Mouse (Mus musculus): ENCODE data around the gene Cacna1s.

The Cacna1s gene

GRCm38 (mm10) chr1:136052547-136052946 is at the start of gene Cacna1s:
Gene Cacna1s (plus strand): TSS chr1:136052750.
- peak; percentile 84 for DNase-seq (ENCODE audit: low read depth, low spot score)

GRCm38 (mm10) chr1:136006292-136006748 is 46.2 kb upstream of the Cacna1s start, which contains the start of gene Igfn1:
Gene Igfn1 (minus strand): TSS chr1:136006342.
- peak; percentile 74 for DNase-seq (ENCODE audit: low read depth, low spot score)

- peak; percentile 89 for DNase-seq (ENCODE audit: low read depth, low spot score)
Measured at GRCm38 (mm10) chr1:136007211-136008158, 45.1 kb upstream of the Cacna1s start, which contains the start of gene Tmem9. Gene Tmem9 (plus strand): TSS chr1:136008150.

GRCm38 (mm10) chr1:136008159-136008533 is 44.4 kb upstream of the Cacna1s start:
- no peak for DNase-seq (ENCODE audit: low read depth, low spot score)

DNA sequence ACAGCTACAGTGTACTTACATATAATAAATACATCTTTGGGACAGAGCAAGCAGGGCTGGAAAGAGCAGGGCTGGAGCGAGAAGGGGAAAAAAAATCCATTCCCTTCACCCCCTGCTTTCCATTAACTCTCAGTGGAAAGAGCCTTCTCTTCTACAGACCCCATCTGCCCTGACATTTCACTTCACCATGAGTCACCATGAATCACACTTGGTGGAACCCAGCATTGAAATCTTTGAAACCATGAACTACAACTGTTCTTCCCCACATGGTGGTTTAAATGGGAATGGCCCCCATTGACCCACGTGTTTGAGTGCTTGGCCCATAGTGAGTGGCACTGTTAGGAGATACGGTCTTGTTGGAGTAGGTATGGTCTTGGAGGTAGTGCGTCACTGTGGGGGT is 42.3 kb upstream of the Cacna1s start:
- no peak for DNase-seq (ENCODE audit: low read depth, low spot score)

DNA sequence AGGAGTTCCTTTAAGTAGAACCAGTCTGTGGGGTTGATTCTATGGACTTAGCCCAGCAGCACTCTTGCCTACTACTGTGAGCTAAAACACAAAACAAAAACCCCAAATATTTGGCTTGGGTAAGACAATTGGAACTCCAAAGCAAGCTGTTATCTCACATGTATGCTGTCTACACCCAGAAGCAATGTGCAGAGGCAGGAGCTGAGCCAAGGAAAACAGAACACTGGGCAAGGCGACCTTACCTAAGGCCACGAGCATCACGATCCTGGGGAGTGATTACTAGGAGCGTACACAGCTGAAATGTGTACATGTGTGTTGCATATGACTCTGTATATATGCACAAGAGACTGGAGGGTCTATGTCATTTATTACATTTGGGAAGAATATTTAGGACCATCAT is 39.0 kb upstream of the Cacna1s start:
- no peak for DNase-seq (ENCODE audit: low read depth, low spot score)

- DNase-seq (ENCODE audit: low read depth, low spot score): no peak
Measured at GRCm38 (mm10) chr1:136014796-136015502, 37.6 kb upstream of the Cacna1s start.

- DNase-seq (ENCODE audit: low read depth, low spot score): no peak
Measured at GRCm38 (mm10) chr1:136017307-136017706, 35.2 kb upstream of the Cacna1s start.

GRCm38 (mm10) chr1:136017907-136018313 is 34.6 kb upstream of the Cacna1s start:
- peak; percentile 91 for DNase-seq (ENCODE audit: low read depth, low spot score)

GRCm38 (mm10) chr1:136018390-136019189 is 34.0 kb upstream of the Cacna1s start:
- peak; percentile 8 for DNase-seq (ENCODE audit: low read depth, low spot score)

- DNase-seq (ENCODE audit: low read depth, low spot score): no peak
Measured at GRCm38 (mm10) chr1:136030201-136030600, 22.3 kb upstream of the Cacna1s start.

DNA sequence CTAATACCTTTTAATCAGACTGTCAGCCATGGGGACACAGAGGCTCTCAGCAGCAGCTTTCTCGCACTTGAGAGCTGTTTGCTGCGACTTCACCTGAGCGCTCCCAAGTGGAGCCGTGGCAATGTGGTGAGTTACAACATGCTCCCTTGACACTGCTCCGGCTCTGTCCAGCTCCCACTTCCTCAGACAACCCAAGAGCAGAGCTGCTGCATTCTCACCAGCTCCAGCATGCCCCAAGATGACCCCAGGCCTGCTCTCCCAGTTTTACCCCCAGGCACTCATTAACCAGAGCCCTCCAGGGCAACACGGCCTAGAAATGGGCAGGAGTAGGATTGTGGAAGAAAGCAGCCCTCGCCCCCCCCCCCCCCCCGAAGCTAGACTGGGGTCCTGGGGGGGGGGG is 20.9 kb upstream of the Cacna1s start:
- no peak for DNase-seq (ENCODE audit: low read depth, low spot score)

- no peak for DNase-seq (ENCODE audit: low read depth, low spot score)
Measured at GRCm38 (mm10) chr1:136032961-136033360, 19.6 kb upstream of the Cacna1s start.

- no peak for DNase-seq (ENCODE audit: low read depth, low spot score)
Measured at GRCm38 (mm10) chr1:136038746-136039538, 13.6 kb upstream of the Cacna1s start.

GRCm38 (mm10) chr1:136040452-136040851 is 12.1 kb upstream of the Cacna1s start:
- no peak for DNase-seq (ENCODE audit: low read depth, low spot score)

DNA sequence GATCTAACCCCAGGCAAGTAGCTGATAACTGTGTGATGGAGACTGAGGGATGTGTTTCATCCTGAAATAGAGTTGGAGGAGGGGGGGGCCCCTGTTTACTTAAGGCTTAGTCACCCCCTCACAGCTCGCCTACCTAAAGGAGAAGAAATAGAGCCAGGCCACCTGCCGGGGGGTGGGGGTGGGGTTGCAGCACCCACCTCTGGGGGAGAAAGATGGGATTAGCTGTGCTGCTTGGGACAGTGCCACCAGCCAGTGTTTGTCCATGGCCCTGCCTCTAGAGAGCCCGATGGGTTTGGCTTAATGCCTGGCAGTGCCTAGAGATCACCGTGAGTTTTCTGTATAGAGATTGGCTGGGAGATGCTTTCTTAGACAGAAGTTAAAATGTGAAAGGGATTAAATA is 11.7 kb upstream of the Cacna1s start:
- DNase-seq (ENCODE audit: low read depth, low spot score): no peak

- DNase-seq (ENCODE audit: low read depth, low spot score): no peak
Measured at GRCm38 (mm10) chr1:136045774-136046173, 6.8 kb upstream of the Cacna1s start.

DNA sequence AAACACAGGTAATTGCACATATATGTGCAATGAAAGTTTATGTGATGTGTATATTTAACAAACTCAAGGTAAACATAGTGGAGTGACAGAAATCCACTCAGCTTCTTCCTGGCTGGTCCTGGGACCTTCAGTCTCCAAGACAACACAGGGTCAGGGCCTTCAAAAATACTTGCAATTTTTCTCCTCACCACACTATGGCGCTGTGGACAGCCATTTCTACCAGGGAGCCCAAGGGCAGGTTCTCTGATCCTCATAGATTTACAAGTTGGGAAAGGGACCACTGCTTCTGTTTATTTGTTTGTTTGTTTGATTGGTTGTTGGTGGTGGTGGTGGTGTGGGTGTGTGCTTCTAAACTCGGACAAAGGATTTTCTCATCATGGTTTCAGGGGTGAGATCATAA is 5.1 kb upstream of the Cacna1s start:
- DNase-seq (ENCODE audit: low read depth, low spot score): no peak

GRCm38 (mm10) chr1:136047894-136048293 is 4.7 kb upstream of the Cacna1s start:
- DNase-seq (ENCODE audit: low read depth, low spot score): no peak

- DNase-seq (ENCODE audit: low read depth, low spot score): no peak
Measured at GRCm38 (mm10) chr1:136050312-136051012, 2.1 kb upstream of the Cacna1s start, which contains the start of gene Ascl5. Gene Ascl5 (plus strand): TSS chr1:136050804.
